Mouse (Mus musculus) embryo, embryonic 11.5 days (tissue): ENCODE data around the gene Tbata.

Experiments
- DNase-seq: peaks from one replicate; pipeline ENCODE4 v3.0.0-alpha.2; 2012; ENCODE audit warnings: low read depth, low spot score

Tbata gene

GRCm38 (mm10) chr10:61171654-61172053, at the start of gene Tbata:
Gene Tbata (plus strand): TSS chr10:61171954.
- no peak for DNase-seq

- DNase-seq = no peak
Measured at GRCm38 (mm10) chr10:61123276-61123913, 48.4 kb upstream of the Tbata start.

DNA sequence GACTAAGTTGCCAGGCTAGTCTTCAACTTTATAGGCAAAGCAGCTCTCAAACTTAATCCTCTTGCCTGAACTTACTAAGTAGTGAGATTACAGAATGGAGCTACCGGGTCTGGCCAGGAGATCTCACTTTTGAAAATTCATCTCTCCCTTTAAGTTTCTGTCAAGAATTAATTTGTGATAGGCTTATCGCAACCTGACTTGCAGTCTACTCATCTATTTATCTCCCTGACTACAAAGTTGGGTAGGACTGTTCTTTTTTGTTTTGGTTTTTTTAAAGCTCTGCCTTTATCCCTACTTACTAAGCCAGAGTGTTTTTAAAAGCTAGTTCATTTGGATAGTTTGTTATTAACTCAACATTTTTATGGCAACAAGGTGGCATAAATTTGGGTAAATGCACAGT, 47.3 kb upstream of the Tbata start:
- DNase-seq = no peak

- DNase-seq = no peak
Measured at GRCm38 (mm10) chr10:61128701-61129365, 42.9 kb upstream of the Tbata start.

- DNase-seq = no peak
Measured at GRCm38 (mm10) chr10:61130959-61131358, 40.8 kb upstream of the Tbata start.

DNA sequence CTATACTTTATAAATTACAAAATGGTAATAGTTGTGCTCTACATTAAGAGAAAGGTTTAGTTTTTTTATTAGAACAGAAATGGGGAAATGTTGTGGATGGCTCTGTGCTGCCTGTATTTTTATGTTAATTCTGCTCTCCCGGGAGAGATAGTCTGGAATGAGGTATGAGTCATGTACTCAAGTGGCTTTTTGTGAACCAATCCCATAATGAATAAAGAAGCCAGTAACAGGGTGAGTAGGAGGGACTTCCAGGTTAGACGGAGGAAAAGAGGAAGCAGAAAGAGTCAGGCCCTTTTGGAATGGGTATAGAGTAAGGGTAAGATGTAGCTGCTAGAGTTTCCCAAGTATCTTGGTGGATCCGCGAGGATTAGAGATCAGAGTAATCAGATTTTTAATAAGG, 37.7 kb upstream of the Tbata start:
- no peak for DNase-seq

DNA sequence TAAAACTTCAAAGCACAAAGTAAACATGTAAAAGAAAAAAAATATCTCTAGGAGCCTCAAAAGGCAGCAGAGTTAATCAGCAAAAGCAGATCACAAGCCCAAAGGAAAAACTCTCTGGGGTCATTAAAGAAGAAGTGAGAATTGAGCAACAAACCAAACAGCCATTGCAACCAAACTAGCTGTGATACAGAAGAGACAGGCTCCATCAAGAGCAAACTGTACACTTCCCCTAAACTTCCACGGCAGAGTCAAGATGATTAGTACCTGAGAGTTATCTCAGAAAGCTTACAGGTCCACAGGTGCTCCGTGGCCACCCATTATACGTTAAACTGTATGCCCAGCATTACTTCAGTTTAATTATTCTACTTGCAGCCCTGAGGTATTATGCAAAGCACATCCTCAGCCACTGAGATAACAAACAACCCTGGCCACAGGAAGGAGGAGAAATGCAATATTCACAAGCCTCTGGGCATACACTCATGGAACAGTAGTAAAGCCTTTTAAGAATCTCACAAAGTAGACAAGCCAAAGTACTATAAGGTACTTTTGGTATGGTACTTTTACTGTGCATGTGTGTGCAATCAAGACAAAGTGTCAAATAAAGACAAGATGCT, 36.4 kb upstream of the Tbata start:
- no peak for DNase-seq

DNA sequence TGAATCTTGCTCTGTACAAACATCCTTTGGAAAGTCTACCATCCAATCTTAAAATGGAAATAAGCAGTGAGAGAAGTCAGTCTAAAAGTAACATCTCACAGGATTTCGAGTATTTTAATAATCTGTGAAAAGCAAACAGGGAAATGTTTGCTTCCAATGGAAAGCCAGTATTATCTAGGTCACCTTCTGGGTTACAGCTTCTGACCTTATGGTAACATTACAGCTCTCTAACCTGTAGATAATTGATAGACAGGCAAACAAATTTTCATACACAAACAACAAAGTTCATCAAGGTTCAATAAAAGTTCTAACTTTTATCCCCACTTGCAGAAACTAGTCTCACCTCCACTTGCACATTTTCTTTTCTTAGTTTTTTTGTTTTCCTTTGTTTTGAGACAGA, 34.2 kb upstream of the Tbata start:
- DNase-seq = no peak

DNA sequence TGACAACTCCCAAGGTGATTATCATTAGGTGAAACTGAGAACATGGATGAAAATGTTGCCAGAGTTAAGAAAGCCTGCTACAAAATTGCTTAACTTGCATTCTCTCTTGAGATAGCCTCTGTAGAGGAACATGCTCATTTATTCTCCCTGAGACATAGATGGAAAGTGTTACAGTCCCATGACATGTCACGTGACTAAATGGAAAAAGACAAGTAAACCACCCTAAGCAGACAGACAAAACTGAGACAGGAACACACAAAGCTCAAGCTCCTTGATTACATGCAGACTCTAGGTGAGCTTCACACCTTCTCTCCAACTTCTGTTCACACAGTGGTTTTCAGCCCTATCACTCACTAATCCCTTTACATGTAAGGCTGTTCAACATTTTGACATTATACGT, 28.4 kb upstream of the Tbata start:
- no peak for DNase-seq

- no peak for DNase-seq
Measured at GRCm38 (mm10) chr10:61145766-61146118, 26.0 kb upstream of the Tbata start.

- DNase-seq = peak; percentile 45
Measured at GRCm38 (mm10) chr10:61146119-61146806, 25.5 kb upstream of the Tbata start.

- DNase-seq = peak; percentile 23
Measured at GRCm38 (mm10) chr10:61146807-61147156, 25.0 kb upstream of the Tbata start.

DNA sequence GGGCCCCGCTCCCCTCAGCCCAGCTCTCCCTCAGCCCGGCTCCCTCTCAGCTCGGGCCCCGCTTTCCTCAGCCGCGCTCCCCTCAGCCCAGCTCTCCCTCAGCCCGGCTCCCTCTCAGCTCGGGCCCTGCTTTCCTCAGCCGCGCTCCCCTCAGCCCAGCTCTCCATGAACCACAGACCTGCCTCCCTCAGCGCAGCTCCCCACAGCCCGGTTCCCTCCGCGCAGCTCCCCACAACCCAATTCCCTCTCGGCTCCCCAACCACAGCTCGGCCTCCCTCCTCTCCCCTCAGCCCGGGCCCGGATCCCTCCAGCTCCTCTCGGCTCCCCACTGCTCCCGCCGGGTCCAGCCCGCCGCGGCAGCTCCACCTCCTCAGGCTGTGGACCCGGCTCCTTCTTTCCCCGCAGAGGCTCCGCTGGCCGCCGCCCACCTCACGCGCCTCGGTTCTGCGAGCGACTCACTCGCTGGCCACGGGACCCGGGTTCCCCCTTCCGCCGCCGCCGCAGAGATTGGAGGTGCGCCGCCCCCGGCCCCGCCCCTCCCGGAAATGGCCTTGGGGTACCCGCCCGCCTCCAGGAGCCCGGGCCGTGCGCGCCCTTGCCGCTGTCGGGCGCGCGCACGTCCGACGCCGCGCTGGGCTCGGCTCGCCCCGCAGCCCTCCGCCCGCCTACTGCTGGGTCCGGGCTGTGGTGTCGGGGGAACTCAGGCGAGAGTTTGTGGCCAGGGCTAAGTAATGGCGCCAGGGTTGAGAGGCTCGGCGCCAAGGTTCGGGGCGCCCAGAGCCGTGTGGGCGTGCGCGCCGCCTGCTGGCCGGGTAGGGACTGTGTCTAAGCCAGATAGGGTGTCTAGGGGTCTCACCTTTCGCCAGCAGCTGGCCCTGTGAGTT, 24.4 kb upstream of the Tbata start, which contains the start of gene Sgpl1:
Gene Sgpl1, minus strand, starts transcription at position 547 of the 884 bp plus-strand sequence.
- DNase-seq = peak; percentile 85

- no peak for DNase-seq
Measured at GRCm38 (mm10) chr10:61149476-61149875, 22.3 kb upstream of the Tbata start.

GRCm38 (mm10) chr10:61150616-61151015, 21.1 kb upstream of the Tbata start:
- DNase-seq = no peak

DNA sequence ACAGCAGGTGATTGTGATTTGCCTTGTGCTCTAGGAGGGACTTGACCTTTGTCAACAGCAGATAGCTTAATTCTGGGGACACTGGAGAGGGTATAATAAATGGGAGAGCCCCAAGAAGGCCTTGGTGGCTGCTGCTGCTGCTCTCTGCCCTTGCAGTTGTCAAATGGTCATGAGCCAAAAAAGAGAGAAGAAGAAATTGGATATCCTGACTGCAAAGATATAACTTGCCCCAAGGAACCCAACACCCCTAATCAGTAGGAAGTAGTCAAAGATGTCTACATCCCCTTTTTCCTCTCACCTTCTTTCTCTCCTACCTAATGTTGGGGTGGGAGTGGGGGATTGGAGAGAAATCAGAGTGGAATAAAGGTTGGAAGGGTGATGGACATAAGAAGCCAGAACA, 19.6 kb upstream of the Tbata start:
- DNase-seq = no peak

DNA sequence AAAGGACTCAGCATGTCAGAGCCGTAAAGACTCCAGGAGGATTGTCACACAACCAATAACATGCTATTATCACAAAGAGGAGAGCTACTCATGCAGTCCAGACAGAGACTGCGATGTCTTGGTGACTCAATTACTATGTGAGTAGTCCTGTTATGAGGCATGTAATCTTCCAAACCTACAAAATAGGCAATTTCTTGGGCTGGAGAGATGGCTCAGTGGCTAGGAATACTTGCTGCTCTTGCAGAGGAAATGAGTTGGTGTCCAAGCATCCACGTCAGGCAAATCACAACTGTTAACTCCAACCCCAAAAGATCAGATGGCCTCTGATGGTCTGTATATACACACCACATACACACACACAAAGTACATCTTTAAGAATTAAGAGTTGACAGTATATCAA, 16.1 kb upstream of the Tbata start:
- DNase-seq = no peak

- no peak for DNase-seq
Measured at GRCm38 (mm10) chr10:61156453-61156852, 15.3 kb upstream of the Tbata start.

GRCm38 (mm10) chr10:61158594-61158993, 13.2 kb upstream of the Tbata start:
- DNase-seq = no peak

DNA sequence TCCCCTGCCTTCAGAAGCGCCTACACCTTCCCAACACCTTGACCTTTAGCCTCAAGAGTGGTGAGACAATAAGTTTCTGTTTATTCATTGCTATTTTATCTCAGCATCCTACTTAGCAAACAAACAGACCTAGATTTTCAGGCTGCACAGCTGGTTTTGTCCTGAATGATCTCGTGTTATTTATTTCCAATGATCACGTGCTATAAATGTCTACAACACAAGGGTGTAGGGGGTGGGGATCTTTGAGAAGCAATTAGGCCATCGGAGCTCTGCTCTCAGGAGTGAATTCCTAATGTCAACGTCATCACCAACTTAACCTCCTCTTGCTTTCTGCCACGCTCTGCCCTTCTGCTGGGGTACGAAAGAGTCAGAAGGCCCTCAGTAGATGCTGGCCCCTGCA, 11.7 kb upstream of the Tbata start:
- no peak for DNase-seq

GRCm38 (mm10) chr10:61160671-61161070, 11.1 kb upstream of the Tbata start:
- DNase-seq = no peak

DNA sequence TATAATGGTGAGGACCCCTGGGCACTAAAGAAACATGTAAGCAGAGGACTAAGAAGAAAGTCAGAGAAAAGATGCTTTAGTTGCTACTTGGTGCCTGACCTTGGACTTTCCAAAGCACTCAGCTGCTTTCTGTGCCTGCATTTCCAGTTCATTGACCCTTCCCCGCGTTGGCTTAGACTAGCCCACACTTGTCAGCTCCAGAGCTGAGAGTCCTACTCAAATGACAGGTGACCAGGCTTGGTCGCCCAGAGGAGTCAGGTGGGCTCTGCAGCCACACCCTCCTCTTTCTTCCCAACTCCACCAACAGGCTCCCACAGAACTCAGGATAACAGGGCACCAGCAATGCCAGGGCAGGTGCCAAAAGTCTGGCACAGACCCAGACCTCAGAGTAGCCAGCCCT, 9.4 kb upstream of the Tbata start:
- DNase-seq = no peak
